Mouse (Mus musculus) intestine, embryonic 15.5 days (tissue): ENCODE data around the gene Col5a1. TPM values are rescaled to one million over a fixed set of nuclear protein-coding genes. Genes with fewer than 3 reads are reported as not detected.

Source experiments
- ATAC-seq: fragments of 200-750 bp; cut with Nextera tagmentation; 2 replicates; pipeline ENCODE4 v1.8.0; 2017; ENCODE audit warnings: moderate TSS enrichment, moderate library complexity
- H3K27ac ChIP-seq: fragments of 300-500 bp; sonication (generic); 2 replicates; pipeline ENCODE4 v1.5.1; 2015; ENCODE audit warnings: mild to moderate bottlenecking, inconsistent platforms
- H3K27me3 ChIP-seq: fragments of 300-500 bp; sonication (generic); replicated peaks from 2 replicates; pipeline ENCODE4 v1.6.1; 2015; ENCODE audit warnings: inconsistent platforms
- H3K36me3 ChIP-seq: fragments of 300-500 bp; sonication (generic); 2 replicates; pipeline ENCODE4 v1.6.1; 2015; ENCODE audit warnings: inconsistent platforms
- H3K4me1 ChIP-seq: fragments of 300-500 bp; sonication (generic); replicated peaks from 2 replicates; pipeline ENCODE4 v1.6.1; 2015; ENCODE audit warnings: inconsistent platforms
- H3K4me2 ChIP-seq: fragments of 300-500 bp; sonication (generic); replicated peaks from 2 replicates; pipeline ENCODE4 v1.6.1; 2015; ENCODE audit warnings: mild to moderate bottlenecking, inconsistent platforms
- H3K4me3 ChIP-seq: fragments of 300-500 bp; sonication (generic); replicated peaks from 2 replicates; pipeline ENCODE4 v1.5.1; 2015; ENCODE audit warnings: inconsistent platforms
- H3K9ac ChIP-seq: fragments of 300-500 bp; sonication (generic); 2 replicates; pipeline ENCODE4 v1.6.1; 2015; ENCODE audit warnings: inconsistent platforms
- H3K9me3 ChIP-seq: fragments of 300-500 bp; sonication (generic); 2 replicates; pipeline ENCODE4 v1.6.1; 2016; ENCODE audit warnings: inconsistent platforms
- WGBS: fragments of 180-500 bp; shearing (Covaris S2); methylation state at CpG from one replicate; pipeline ENCODE4 v1.1.7; 2015; 5-methylcytosine and 5-hydroxymethylcytosine counted together
- polyA plus RNA-seq: library from polyadenylated mRNA; unstranded; fragments of >200 nt; fragmentation: Nextera tagmentation; extraction: Ambion mirVana; gene quantifications from 2 replicates; pipeline ENCODE4 v1.2.1, GENCODE M21; 2015

The Col5a1 gene
- polyA plus RNA-seq: 96.3 and 97.9 TPM in 2 replicates

- H3K36me3 ChIP-seq: no peaks in the 10 kb centered on the region
- H3K4me3 ChIP-seq: peak within 1 kb of the TSS; percentile 77
- H3K4me1 ChIP-seq: peaks cover 35% of the 10 kb centered on the region
- peak within 1 kb of the TSS; percentile 90 for H3K9ac ChIP-seq
- peak; percentile 91 for ATAC-seq
- H3K9me3 ChIP-seq: no peaks in the 10 kb centered on the region
- 0% methylated on average over 43 of the region's 45 CpGs for whole genome bisulfite sequencing
- H3K4me2 ChIP-seq: peak within 1 kb of the TSS; percentile 87
- H3K27me3 ChIP-seq: peaks cover 10% of the 10 kb centered on the region; the same call in 1 of the 2 replicates
- H3K27ac ChIP-seq: peak within 1 kb of the TSS; percentile 91
Observed at GRCm38 (mm10) chr2:27886148-27886551, at the start of gene Col5a1. TSS of gene Col5a1 (plus strand) at chr2:27886425.

GRCm38 (mm10) chr2:27838112-27838511 lies 48.1 kb upstream of the Col5a1 start:
- H3K27ac ChIP-seq: no peak overlapping the region
- WGBS: 93% methylated on average over 9 of the region's 9 CpGs
- no peak overlapping the region for H3K4me2 ChIP-seq
- no peak overlapping the region for H3K9ac ChIP-seq
- H3K4me3 ChIP-seq: no peak overlapping the region
- no peaks in the 10 kb centered on the region for H3K27me3 ChIP-seq
- no peak for ATAC-seq
- H3K9me3 ChIP-seq: no peaks in the 10 kb centered on the region
- peaks cover 22% of the 10 kb centered on the region for H3K4me1 ChIP-seq
- no peaks in the 10 kb centered on the region for H3K36me3 ChIP-seq

GRCm38 (mm10) chr2:27840890-27841289 lies 45.3 kb upstream of the Col5a1 start:
- Histone ChIP-seq H3K27ac (no peak overlapping the region), H3K4me3 (no peak overlapping the region), H3K4me2 (no peak overlapping the region), H3K36me3 (no peaks in the 10 kb centered on the region), H3K9ac (no peak overlapping the region), H3K9me3 (no peaks in the 10 kb centered on the region), H3K27me3 (no peaks in the 10 kb centered on the region), H3K4me1 (peaks cover 7% of the 10 kb centered on the region; the same call in 1 of the 2 replicates)
- 49% methylated on average over 3 of the region's 3 CpGs for WGBS
- ATAC-seq: no peak

- H3K27ac ChIP-seq: no peak overlapping the region
- no peak for ATAC-seq
- peaks cover 4% of the 10 kb centered on the region; the same call in 1 of the 2 replicates for H3K4me1 ChIP-seq
- no peak overlapping the region for H3K4me3 ChIP-seq
- WGBS: 64% methylated on average over 13 of the region's 13 CpGs
- H3K4me2 ChIP-seq: no peak overlapping the region
- H3K9me3 ChIP-seq: no peaks in the 10 kb centered on the region
- no peaks in the 10 kb centered on the region for H3K36me3 ChIP-seq
- no peaks in the 10 kb centered on the region for H3K27me3 ChIP-seq
- no peak overlapping the region for H3K9ac ChIP-seq
Observed at GRCm38 (mm10) chr2:27842893-27843292, 43.3 kb upstream of the Col5a1 start.

GRCm38 (mm10) chr2:27844885-27845284 lies 41.3 kb upstream of the Col5a1 start:
- Histone ChIP-seq H3K27ac (no peak overlapping the region), H3K4me3 (no peak overlapping the region), H3K4me1 (peaks cover 10% of the 10 kb centered on the region; the same call in 1 of the 2 replicates), H3K27me3 (no peaks in the 10 kb centered on the region), H3K4me2 (no peak overlapping the region), H3K36me3 (no peaks in the 10 kb centered on the region), H3K9me3 (no peaks in the 10 kb centered on the region), H3K9ac (no peak overlapping the region)
- WGBS: 81% methylated on average over 4 of the region's 4 CpGs
- ATAC-seq: no peak

GRCm38 (mm10) chr2:27847001-27847400 lies 39.2 kb upstream of the Col5a1 start:
- Histone ChIP-seq H3K27me3 (no peaks in the 10 kb centered on the region), H3K4me1 (peaks cover 10% of the 10 kb centered on the region; the same call in 1 of the 2 replicates), H3K4me3 (no peak overlapping the region), H3K36me3 (no peaks in the 10 kb centered on the region), H3K9me3 (no peaks in the 10 kb centered on the region), H3K27ac (no peak overlapping the region), H3K9ac (no peak overlapping the region), H3K4me2 (no peak overlapping the region)
- no peak for ATAC-seq
- WGBS: 51% methylated on average over 5 of the region's 5 CpGs

GRCm38 (mm10) chr2:27847851-27848435 lies 38.3 kb upstream of the Col5a1 start:
- Histone ChIP-seq H3K4me3 (no peak overlapping the region), H3K27me3 (no peaks in the 10 kb centered on the region), H3K9ac (no peak overlapping the region), H3K27ac (peak overlapping the region; percentile 60), H3K9me3 (no peaks in the 10 kb centered on the region), H3K4me2 (no peak overlapping the region), H3K36me3 (no peaks in the 10 kb centered on the region), H3K4me1 (peaks cover 10% of the 10 kb centered on the region; the same call in 1 of the 2 replicates)
- no peak for ATAC-seq
- 71% methylated on average over 7 of the region's 7 CpGs for WGBS

- Histone ChIP-seq H3K4me1 (peaks cover 10% of the 10 kb centered on the region; the same call in 1 of the 2 replicates), H3K27ac (peak overlapping the region; percentile 60), H3K27me3 (no peaks in the 10 kb centered on the region), H3K4me2 (no peak overlapping the region), H3K4me3 (no peak overlapping the region), H3K36me3 (no peaks in the 10 kb centered on the region), H3K9ac (no peak overlapping the region), H3K9me3 (no peaks in the 10 kb centered on the region)
- peak; percentile 78 for ATAC-seq
- WGBS: 35% methylated on average over 5 of the region's 5 CpGs
Observed at GRCm38 (mm10) chr2:27848466-27848865, 37.8 kb upstream of the Col5a1 start.

- H3K9ac ChIP-seq: no peak overlapping the region
- H3K36me3 ChIP-seq: no peaks in the 10 kb centered on the region
- H3K4me3 ChIP-seq: no peak overlapping the region
- no peaks in the 10 kb centered on the region for H3K9me3 ChIP-seq
- WGBS: 31% methylated on average over 9 of the region's 9 CpGs
- H3K4me1 ChIP-seq: peaks cover 14% of the 10 kb centered on the region
- peak overlapping the region; percentile 72 for H3K27ac ChIP-seq
- H3K4me2 ChIP-seq: 0 out of 2 replicates have a peak overlapping the region, but pooled peaks have one; percentile 7
- peak; percentile 86 for ATAC-seq
- H3K27me3 ChIP-seq: no peaks in the 10 kb centered on the region
Observed at GRCm38 (mm10) chr2:27858348-27858903, 27.8 kb upstream of the Col5a1 start.

GRCm38 (mm10) chr2:27861576-27862238 lies 24.5 kb upstream of the Col5a1 start:
- Histone ChIP-seq H3K27ac (no peak overlapping the region), H3K4me2 (no peak overlapping the region), H3K36me3 (no peaks in the 10 kb centered on the region), H3K27me3 (no peaks in the 10 kb centered on the region; the same call in 1 of the 2 replicates), H3K4me1 (peaks cover 14% of the 10 kb centered on the region), H3K9me3 (no peaks in the 10 kb centered on the region), H3K9ac (no peak overlapping the region), H3K4me3 (no peak overlapping the region)
- ATAC-seq: no peak
- 77% methylated on average over 9 of the region's 9 CpGs for WGBS

GRCm38 (mm10) chr2:27864491-27865365 lies 21.5 kb upstream of the Col5a1 start:
- Histone ChIP-seq H3K27me3 (no peaks in the 10 kb centered on the region; the same call in 1 of the 2 replicates), H3K27ac (no peak overlapping the region), H3K4me3 (no peak overlapping the region), H3K9me3 (no peaks in the 10 kb centered on the region), H3K4me1 (no peaks in the 10 kb centered on the region), H3K36me3 (no peaks in the 10 kb centered on the region), H3K4me2 (no peak overlapping the region), H3K9ac (no peak overlapping the region)
- no peak for ATAC-seq
- WGBS: 66% methylated on average over 18 of the region's 18 CpGs

- Histone ChIP-seq H3K27ac (no peak overlapping the region), H3K4me1 (peaks cover 10% of the 10 kb centered on the region), H3K9me3 (no peaks in the 10 kb centered on the region), H3K27me3 (no peaks in the 10 kb centered on the region), H3K4me2 (no peak overlapping the region), H3K4me3 (no peak overlapping the region), H3K9ac (no peak overlapping the region), H3K36me3 (no peaks in the 10 kb centered on the region)
- ATAC-seq: no peak
- WGBS: 88% methylated on average over 1 of the region's 1 CpGs
Observed at GRCm38 (mm10) chr2:27870586-27870985, 15.6 kb upstream of the Col5a1 start.
